Mouse (Mus musculus): Measurements from ENCODE around the gene Eif2b1. TPM values are rescaled to one million over a fixed set of nuclear protein-coding genes. Genes with fewer than 3 reads are reported as not detected.

Gene Eif2b1
- polyA plus RNA-seq, 1 experiment from 2014 or later: 84.8 TPM

DNA sequence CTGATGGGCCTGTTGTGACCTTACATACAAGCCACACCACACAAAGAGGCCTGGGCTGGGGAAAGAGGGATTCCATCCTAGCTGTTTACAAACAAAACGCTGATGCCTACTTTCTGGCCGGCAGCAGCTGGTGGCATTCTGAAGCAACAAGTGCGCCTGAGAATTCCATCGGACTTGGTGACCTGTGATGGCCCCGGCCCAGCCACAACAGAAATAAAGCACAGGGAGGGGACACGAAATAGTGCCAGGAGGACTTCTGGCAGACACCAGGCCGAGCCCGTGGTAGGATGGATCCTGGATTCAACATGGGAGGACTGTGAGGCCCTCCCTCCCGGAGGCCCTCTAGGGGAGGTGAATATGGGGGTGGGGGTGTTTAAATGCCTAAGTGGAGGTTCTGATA is 50.1 kb downstream of the Eif2b1 start:
- Histone ChIP-seq H3K4me1 (ENCODE audit: control insufficient read depth, insufficient read depth, low read length) (peaks cover 37% of the 10 kb centered on the region), H3K9me3 (ENCODE audit: control insufficient read depth, low read length) (no peaks in the 10 kb centered on the region), H3K9ac (ENCODE audit: low read depth, low read length) (peak overlapping the region; percentile 50), H3K27ac (ENCODE audit: low read depth, low read length) (peak overlapping the region; percentile 65; the same call in 1 of the 2 replicates), H3K4me3 (ENCODE audit: low read length) (peak overlapping the region; percentile 84), H3K36me3 (ENCODE audit: control insufficient read depth, insufficient read depth, low read length) (no peaks in the 10 kb centered on the region; the same call in 1 of the 2 replicates), H3K4me2 (replicated peaks; ENCODE audit: low read depth, low read length) (peak overlapping the region; percentile 88), H3K27me3 (ENCODE audit: control insufficient read depth, insufficient read depth, low read length) (no peaks in the 10 kb centered on the region)
- 23% methylated on average over 9 of the region's 9 CpGs for WGBS
- ATAC-seq (ENCODE audit: low FRiP score, low TSS enrichment): no peak

DNA sequence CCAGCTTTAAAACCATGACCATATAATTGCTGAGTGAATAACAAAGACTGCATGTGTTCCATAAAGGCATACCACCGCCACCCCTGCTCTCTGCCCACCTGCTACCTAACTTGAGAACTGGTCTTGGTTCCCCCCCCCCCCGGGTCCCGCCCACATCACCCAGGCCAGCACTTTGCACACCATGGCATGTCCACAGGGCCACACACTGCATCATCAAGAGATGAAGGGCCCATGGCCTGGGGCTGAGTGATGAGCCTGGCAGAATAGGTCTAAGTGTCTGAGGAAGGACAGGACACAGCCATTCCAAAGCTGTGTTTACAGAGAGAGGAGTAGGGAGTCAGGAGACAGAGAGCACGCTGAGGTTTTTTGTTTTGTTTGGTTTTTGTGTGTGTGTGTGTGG is 50.6 kb downstream of the Eif2b1 start:
- no peaks in the 10 kb centered on the region for H3K27me3 ChIP-seq (ENCODE audit: control insufficient read depth, insufficient read depth, low read length)
- H3K9ac ChIP-seq (ENCODE audit: low read depth, low read length): peak overlapping the region; percentile 50
- no peaks in the 10 kb centered on the region for H3K9me3 ChIP-seq (ENCODE audit: control insufficient read depth, low read length)
- no peak for ATAC-seq (ENCODE audit: low FRiP score, low TSS enrichment)
- H3K4me1 ChIP-seq (ENCODE audit: control insufficient read depth, insufficient read depth, low read length): peaks cover 37% of the 10 kb centered on the region
- WGBS: 62% methylated on average over 4 of the region's 4 CpGs
- peak overlapping the region; percentile 84; the same call in 1 of the 2 replicates for H3K4me3 ChIP-seq (ENCODE audit: low read length)
- peak overlapping the region; percentile 65; the same call in 1 of the 2 replicates for H3K27ac ChIP-seq (ENCODE audit: low read depth, low read length)
- no peaks in the 10 kb centered on the region; the same call in 1 of the 2 replicates for H3K36me3 ChIP-seq (ENCODE audit: control insufficient read depth, insufficient read depth, low read length)
- peak overlapping the region; percentile 88 for H3K4me2 ChIP-seq (replicated peaks; ENCODE audit: low read depth, low read length)

DNA sequence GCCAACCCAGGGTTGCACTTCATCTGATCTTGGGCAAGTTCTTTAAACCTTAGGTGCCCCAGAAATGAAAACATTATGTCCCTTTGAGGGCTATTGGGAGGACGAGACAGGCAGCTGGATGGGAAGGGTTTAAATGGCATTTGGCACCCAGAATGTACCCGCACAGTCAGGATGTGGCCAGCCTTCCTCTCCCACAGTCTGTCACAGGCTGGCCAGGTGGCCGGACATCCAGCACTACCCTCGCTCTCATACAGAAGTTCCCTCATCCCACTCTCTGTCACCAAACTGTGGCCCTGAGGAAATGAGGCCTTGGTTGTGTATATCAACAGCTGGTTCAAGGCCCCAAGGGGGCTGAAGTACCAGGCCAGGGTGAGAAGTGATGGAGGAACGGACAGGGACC is 54.0 kb downstream of the Eif2b1 start:
- Histone ChIP-seq H3K36me3 (ENCODE audit: control insufficient read depth, insufficient read depth, low read length) (peaks cover 12% of the 10 kb centered on the region; the same call in 1 of the 2 replicates), H3K27ac (ENCODE audit: low read depth, low read length) (no peak overlapping the region), H3K4me3 (ENCODE audit: low read length) (no peak overlapping the region), H3K9ac (ENCODE audit: low read depth, low read length) (no peak overlapping the region), H3K27me3 (ENCODE audit: control insufficient read depth, insufficient read depth, low read length) (no peaks in the 10 kb centered on the region), H3K4me1 (ENCODE audit: control insufficient read depth, insufficient read depth, low read length) (peaks cover 19% of the 10 kb centered on the region), H3K4me2 (replicated peaks; ENCODE audit: low read depth, low read length) (no peak overlapping the region), H3K9me3 (ENCODE audit: control insufficient read depth, low read length) (0 out of 2 replicates have a peak, but pooled peaks cover 3% of the 10 kb centered on the region)
- ATAC-seq (ENCODE audit: low FRiP score, low TSS enrichment): no peak
- 90% methylated on average over 5 of the region's 5 CpGs for WGBS

DNA sequence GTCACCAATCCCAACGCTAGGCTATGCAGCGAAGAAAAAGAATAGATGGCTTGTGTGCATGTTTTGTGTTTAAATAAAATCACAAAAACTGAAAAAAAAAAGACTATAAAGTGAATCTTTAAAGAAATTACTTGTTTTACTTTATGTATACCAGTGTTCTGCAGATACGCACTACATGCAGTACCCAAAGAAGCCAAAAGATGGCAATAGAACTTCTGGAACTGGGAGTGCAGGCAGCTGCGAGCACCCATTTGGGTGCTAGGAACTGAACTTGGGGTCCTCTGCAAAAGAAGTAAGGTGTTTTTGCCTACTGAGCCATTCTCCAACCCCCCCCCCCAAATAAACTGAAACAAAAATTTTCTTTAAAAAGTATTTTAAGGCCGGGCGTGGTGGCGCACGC is 55.9 kb downstream of the Eif2b1 start:
- 96% methylated on average over 8 of the region's 8 CpGs for WGBS
- H3K9ac ChIP-seq (ENCODE audit: low read depth, low read length): no peak overlapping the region
- 0 out of 2 replicates have a peak, but pooled peaks cover 3% of the 10 kb centered on the region for H3K9me3 ChIP-seq (ENCODE audit: control insufficient read depth, low read length)
- peaks cover under 1% of the 10 kb centered on the region for H3K4me1 ChIP-seq (ENCODE audit: control insufficient read depth, insufficient read depth, low read length)
- no peaks in the 10 kb centered on the region for H3K27me3 ChIP-seq (ENCODE audit: control insufficient read depth, insufficient read depth, low read length)
- peaks cover 20% of the 10 kb centered on the region; the same call in 1 of the 2 replicates for H3K36me3 ChIP-seq (ENCODE audit: control insufficient read depth, insufficient read depth, low read length)
- no peak overlapping the region for H3K4me3 ChIP-seq (ENCODE audit: low read length)
- H3K4me2 ChIP-seq (replicated peaks; ENCODE audit: low read depth, low read length): no peak overlapping the region
- no peak overlapping the region for H3K27ac ChIP-seq (ENCODE audit: low read depth, low read length)
- ATAC-seq (ENCODE audit: low FRiP score, low TSS enrichment): no peak

DNA sequence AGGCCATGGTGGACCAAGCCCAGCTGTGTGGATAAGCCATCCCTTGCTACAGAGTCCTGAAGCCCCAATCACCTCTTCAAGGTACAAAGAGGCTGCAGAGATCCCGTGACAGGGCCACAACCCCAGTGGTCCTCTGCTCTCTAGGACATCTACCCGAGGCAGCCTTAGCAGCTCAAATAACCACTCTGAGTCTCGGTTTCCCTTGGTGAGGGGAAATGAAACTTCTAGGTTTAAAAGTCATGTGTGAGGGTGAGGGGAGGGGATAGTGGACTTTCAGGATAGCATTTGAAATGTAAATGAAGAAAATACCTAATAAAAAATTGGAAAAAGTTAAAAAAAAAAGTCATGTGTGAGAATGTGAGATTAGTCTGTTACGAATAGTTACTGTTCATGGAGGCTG is 57.3 kb downstream of the Eif2b1 start:
- H3K36me3 ChIP-seq (ENCODE audit: control insufficient read depth, insufficient read depth, low read length): peaks cover 23% of the 10 kb centered on the region; the same call in 1 of the 2 replicates
- 67% methylated on average over 4 of the region's 4 CpGs for WGBS
- no peak overlapping the region for H3K27ac ChIP-seq (ENCODE audit: low read depth, low read length)
- no peaks in the 10 kb centered on the region for H3K4me1 ChIP-seq (ENCODE audit: control insufficient read depth, insufficient read depth, low read length)
- H3K9me3 ChIP-seq (ENCODE audit: control insufficient read depth, low read length): 0 out of 2 replicates have a peak, but pooled peaks cover 3% of the 10 kb centered on the region
- H3K27me3 ChIP-seq (ENCODE audit: control insufficient read depth, insufficient read depth, low read length): no peaks in the 10 kb centered on the region
- H3K4me3 ChIP-seq (ENCODE audit: low read length): no peak overlapping the region
- no peak for ATAC-seq (ENCODE audit: low FRiP score, low TSS enrichment)
- no peak overlapping the region for H3K9ac ChIP-seq (ENCODE audit: low read depth, low read length)
- no peak overlapping the region for H3K4me2 ChIP-seq (replicated peaks; ENCODE audit: low read depth, low read length)

Other genes starting within 250 kb of the Eif2b1 start
- gene Cdk2ap1, start 216.0 kb downstream of the Eif2b1 start, polyA plus RNA-seq (2014; fragmentation: Nextera tagmentation; extraction: Ambion mirVana): 62.3 and 87.0 TPM in 2 replicates
- 66.3 and 102 TPM in 2 replicates for gene Sbno1, start 153.1 kb downstream of the Eif2b1 start, polyA plus RNA-seq (2014; fragmentation: Nextera tagmentation; extraction: Ambion mirVana)
- gene Kmt5a, start 139.2 kb downstream of the Eif2b1 start, polyA plus RNA-seq (2014; fragmentation: Nextera tagmentation; extraction: Ambion mirVana): 54.7 and 58.6 TPM in 2 replicates
- 29.4 and 31.7 TPM in 2 replicates for gene Rilpl2, start 100.8 kb downstream of the Eif2b1 start, polyA plus RNA-seq (2014; fragmentation: Nextera tagmentation; extraction: Ambion mirVana)
- 12.8 and 23.8 TPM in 2 replicates for gene Snrnp35, start 96.0 kb downstream of the Eif2b1 start, polyA plus RNA-seq (2014; fragmentation: Nextera tagmentation; extraction: Ambion mirVana)
- gene Rilpl1, start 47.7 kb downstream of the Eif2b1 start, polyA plus RNA-seq (2014; fragmentation: Nextera tagmentation; extraction: Ambion mirVana): 21.9 and 26.1 TPM in 2 replicates
- 457 and 564 TPM in 2 replicates for gene Tmed2, start 38.4 kb downstream of the Eif2b1 start, polyA plus RNA-seq (2014; fragmentation: Nextera tagmentation; extraction: Ambion mirVana)
- 14.0 and 17.3 TPM in 2 replicates for gene Ddx55, start 26.3 kb downstream of the Eif2b1 start, polyA plus RNA-seq (2014; fragmentation: Nextera tagmentation; extraction: Ambion mirVana)
- gene Gtf2h3, start within 50 bp of the Eif2b1 start, polyA plus RNA-seq (2014; fragmentation: Nextera tagmentation; extraction: Ambion mirVana): 73.7 and 79.8 TPM in 2 replicates
- 28.4 and 51.6 TPM in 2 replicates for gene Atp6v0a2, start 49.4 kb upstream of the Eif2b1 start, polyA plus RNA-seq (2014; fragmentation: Nextera tagmentation; extraction: Ambion mirVana)
- gene Dnah10, start 146.0 kb upstream of the Eif2b1 start, polyA plus RNA-seq (2014; fragmentation: Nextera tagmentation; extraction: Ambion mirVana): 0.13 and 0.14 TPM in 2 replicates

Measured in kidney, embryonic 14.5 days (tissue).